Mouse (Mus musculus) embryonic facial prominence, embryonic 11.5 days (tissue): ENCODE data around the gene Brap. TPM values are rescaled to one million over a fixed set of nuclear protein-coding genes. Genes with fewer than 3 reads are reported as not detected.
"Not testable (repeated sequence)": the region's sequence is repeated elsewhere in the genome, so short reads cannot be mapped to it uniquely, and the experiment has no call there.

Experiments
- ATAC-seq: fragments of 200-750 bp; cut with Nextera tagmentation; replicated peaks from 2 replicates; pipeline ENCODE4 v1.8.0; 2017; ENCODE audit warnings: low read depth; ENCODE audit not compliant: insufficient number of reproducible peaks, low FRiP score, low TSS enrichment
- DNase-seq: peaks from one replicate; pipeline ENCODE4 v3.0.0-alpha.2; 2015; ENCODE audit warnings: low spot score
- H3K27ac ChIP-seq: fragments of 300-500 bp; sonication (generic); replicated peaks from 2 replicates; pipeline ENCODE4 v1.5.1; 2014; ENCODE audit warnings: mild to moderate bottlenecking, low read depth, low read length, control low read depth
- H3K27me3 ChIP-seq: fragments of 300-500 bp; sonication (generic); 2 replicates; pipeline ENCODE4 v1.6.1; 2014; ENCODE audit warnings: mild to moderate bottlenecking, low read length, moderate library complexity, mixed read lengths; ENCODE audit not compliant: control insufficient read depth, insufficient read depth
- H3K36me3 ChIP-seq: fragments of 300-500 bp; sonication (generic); replicated peaks from 2 replicates; pipeline ENCODE4 v1.6.1; 2014; ENCODE audit warnings: low read depth, mild to moderate bottlenecking, low read length, moderate library complexity, mixed read lengths; ENCODE audit not compliant: control insufficient read depth, insufficient read depth
- H3K4me1 ChIP-seq: fragments of 300-500 bp; sonication (generic); 2 replicates; pipeline ENCODE4 v1.6.1; 2014; ENCODE audit warnings: low read length, mixed read lengths; ENCODE audit not compliant: control insufficient read depth, insufficient read depth
- H3K4me2 ChIP-seq: fragments of 300-500 bp; sonication (generic); 2 replicates; pipeline ENCODE4 v1.6.1; 2014; ENCODE audit warnings: low read depth, mild to moderate bottlenecking, control low read depth, low read length, moderate library complexity
- H3K4me3 ChIP-seq: fragments of 300-500 bp; sonication (generic); 2 replicates; pipeline ENCODE4 v1.5.1; 2014; ENCODE audit warnings: low read depth, low read length, control low read depth
- H3K9ac ChIP-seq: fragments of 300-500 bp; sonication (generic); replicated peaks from 2 replicates; pipeline ENCODE4 v1.6.1; 2014; ENCODE audit warnings: mild to moderate bottlenecking, control low read depth, low read length
- H3K9me3 ChIP-seq: fragments of 300-500 bp; sonication (generic); replicated peaks from 2 replicates; pipeline ENCODE4 v1.6.1; 2016; ENCODE audit warnings: mild to moderate bottlenecking, low read length, inconsistent platforms, mixed read lengths; ENCODE audit not compliant: control insufficient read depth
- WGBS: fragments of 180-500 bp; shearing (Covaris S2); extraction: QIAGEN DNeasy Blood & Tissue Kit; methylation state at CpG from one replicate; pipeline ENCODE4 v1.1.7; 2014; 5-methylcytosine and 5-hydroxymethylcytosine counted together
- polyA plus RNA-seq: library from polyadenylated mRNA; unstranded; fragments of >200 nt; fragmentation: Nextera tagmentation; extraction: Ambion mirVana; gene quantifications from 2 replicates; pipeline ENCODE4 v1.2.1, GENCODE M21; 2014

Gene Brap
- polyA plus RNA-seq, 1 experiment from 2014 or later = 38.7 TPM

DNA sequence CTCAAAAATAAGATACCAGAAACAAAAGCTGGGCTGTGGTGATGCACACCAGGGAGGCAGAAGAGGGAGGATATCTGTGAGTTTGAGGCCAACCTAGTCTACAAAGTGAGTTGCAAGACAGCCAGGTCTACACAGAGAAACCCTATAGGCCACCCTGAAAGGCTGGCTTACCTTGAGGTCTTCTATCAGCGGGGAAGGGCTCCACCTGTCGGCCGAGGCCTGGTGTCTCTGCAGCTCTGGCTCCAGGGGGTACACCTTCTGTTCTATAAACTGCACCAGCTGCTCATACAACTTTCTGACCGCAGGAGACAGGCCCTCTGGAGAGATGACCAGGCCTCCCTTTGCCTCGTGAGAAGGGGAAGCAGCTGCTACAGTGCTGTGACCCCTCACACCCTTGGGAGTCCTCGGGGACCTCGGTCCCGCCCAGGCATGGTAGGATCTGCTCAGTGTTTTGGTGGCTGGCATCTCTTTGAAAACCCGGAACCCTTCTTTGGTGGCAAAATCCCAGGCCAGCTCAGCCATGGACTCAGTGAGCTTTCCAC, 29.2 kb upstream of the Brap start:
- not testable (repeated sequence) for H3K36me3 ChIP-seq, H3K27me3 ChIP-seq, H3K4me3 ChIP-seq, H3K9me3 ChIP-seq, H3K9ac ChIP-seq, H3K27ac ChIP-seq, DNase-seq, ATAC-seq, H3K4me2 ChIP-seq, H3K4me1 ChIP-seq
- WGBS = 67% methylated on average over 8 of the region's 9 CpGs

DNA sequence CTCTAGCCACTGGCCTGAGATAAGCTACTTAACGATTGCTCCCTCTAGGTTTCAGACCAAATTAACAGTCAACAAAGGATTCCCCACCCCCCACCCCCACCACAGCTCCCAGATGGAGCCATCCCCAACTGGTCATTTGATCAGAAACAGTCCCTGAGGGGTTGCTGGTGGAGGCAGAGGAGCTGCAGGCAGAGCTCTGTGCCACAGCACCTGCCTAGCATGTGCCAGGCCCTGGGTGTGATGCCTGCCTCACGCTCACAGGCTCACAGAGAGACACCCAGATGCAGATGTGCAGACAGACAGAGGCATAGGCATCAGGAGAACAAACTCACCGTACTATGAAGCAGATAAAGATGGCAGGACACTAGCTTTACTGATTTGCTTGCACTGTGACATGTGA, 27.6 kb upstream of the Brap start:
- Histone ChIP-seq H3K4me2 (no peak overlapping the region), H3K4me3 (no peak overlapping the region), H3K27me3 (no peaks in the 10 kb centered on the region), H3K36me3 (no peaks in the 10 kb centered on the region), H3K27ac (no peak overlapping the region), H3K9ac (no peak overlapping the region), H3K9me3 (no peaks in the 10 kb centered on the region), H3K4me1 (no peaks in the 10 kb centered on the region)
- ATAC-seq = no peak
- WGBS = 44% methylated on average over 3 of the region's 3 CpGs
- DNase-seq = no peak

DNA sequence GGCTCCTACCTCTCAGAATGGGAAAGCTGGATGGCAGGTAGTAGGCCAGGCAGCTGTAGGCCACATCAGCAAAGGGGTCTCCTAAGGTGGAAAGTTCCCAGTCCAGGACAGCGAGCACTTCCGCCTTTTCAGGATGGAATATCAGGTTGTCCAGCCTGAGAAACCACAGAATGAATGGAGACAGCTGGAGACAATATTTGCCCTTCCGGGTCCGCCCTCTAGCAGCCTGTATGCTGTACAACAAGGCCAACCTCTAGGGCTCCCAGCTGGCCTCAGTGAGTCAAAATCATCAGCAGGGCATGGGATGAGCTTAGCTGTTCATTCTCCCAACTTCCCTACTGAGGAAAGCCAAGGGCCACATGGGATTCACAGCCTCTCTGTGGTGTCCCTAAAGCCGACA, 25.7 kb upstream of the Brap start:
- ATAC-seq (no peak), DNase-seq (no peak)
- Histone ChIP-seq H3K4me2 (no peak overlapping the region), H3K27me3 (no peaks in the 10 kb centered on the region), H3K27ac (no peak overlapping the region), H3K9me3 (no peaks in the 10 kb centered on the region), H3K4me1 (no peaks in the 10 kb centered on the region), H3K36me3 (no peaks in the 10 kb centered on the region), H3K4me3 (no peak overlapping the region), H3K9ac (no peak overlapping the region)
- WGBS = 91% methylated on average over 5 of the region's 5 CpGs

DNA sequence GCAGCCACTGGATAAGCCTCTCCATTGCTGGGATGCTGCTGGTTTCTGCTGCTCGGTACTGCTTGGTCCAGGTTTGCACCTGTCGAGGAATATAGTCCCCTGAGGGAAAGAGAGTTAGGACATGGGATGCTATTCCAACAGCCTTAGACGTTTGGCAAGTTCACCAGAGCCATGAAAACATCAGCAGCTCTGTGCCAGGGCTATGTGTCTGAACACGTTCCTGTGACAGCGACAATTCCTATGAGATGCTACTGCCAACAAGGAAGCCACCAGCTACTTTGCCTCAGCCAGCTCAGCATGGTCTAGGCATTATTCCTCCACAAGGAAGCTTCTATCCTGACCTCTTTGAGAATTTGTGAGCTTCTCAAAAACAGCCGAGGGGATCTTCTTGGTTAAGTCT, 23.1 kb upstream of the Brap start:
- DNase-seq (no peak), ATAC-seq (no peak)
- H3K9ac ChIP-seq = no peak overlapping the region
- no peaks in the 10 kb centered on the region for H3K36me3 ChIP-seq
- H3K27me3 ChIP-seq = no peaks in the 10 kb centered on the region
- H3K9me3 ChIP-seq = no peaks in the 10 kb centered on the region
- no peak overlapping the region for H3K4me2 ChIP-seq
- H3K4me3 ChIP-seq = no peak overlapping the region
- H3K4me1 ChIP-seq = no peaks in the 10 kb centered on the region
- WGBS = 80% methylated on average over 6 of the region's 6 CpGs
- H3K27ac ChIP-seq = no peak overlapping the region

DNA sequence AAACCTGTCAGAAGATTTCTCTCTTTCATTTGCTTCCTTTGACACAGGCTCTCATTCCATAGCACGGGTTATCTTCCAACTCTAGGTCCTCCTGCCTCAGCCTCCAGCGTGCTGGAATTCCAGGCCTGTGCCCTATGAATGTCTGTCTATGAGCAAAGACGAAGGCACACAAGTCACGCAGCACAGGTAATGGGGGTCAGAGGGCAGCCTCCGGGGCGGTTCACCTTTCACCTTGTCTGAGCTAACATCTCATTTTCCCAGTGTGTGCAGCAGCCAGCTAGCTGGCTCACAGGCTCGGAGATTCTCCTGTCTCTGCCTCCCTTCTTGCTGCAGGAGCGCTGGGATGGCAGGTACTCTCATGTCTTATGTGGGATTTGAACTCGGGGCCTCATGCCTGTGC, 20.8 kb upstream of the Brap start:
- no peak overlapping the region for H3K9ac ChIP-seq
- H3K27me3 ChIP-seq = no peaks in the 10 kb centered on the region
- no peak overlapping the region for H3K4me2 ChIP-seq
- no peaks in the 10 kb centered on the region for H3K9me3 ChIP-seq
- H3K4me1 ChIP-seq = no peaks in the 10 kb centered on the region
- H3K36me3 ChIP-seq = no peaks in the 10 kb centered on the region
- H3K27ac ChIP-seq = no peak overlapping the region
- WGBS = 86% methylated on average over 9 of the region's 9 CpGs
- ATAC-seq (no peak), DNase-seq (no peak)
- H3K4me3 ChIP-seq = no peak overlapping the region

DNA sequence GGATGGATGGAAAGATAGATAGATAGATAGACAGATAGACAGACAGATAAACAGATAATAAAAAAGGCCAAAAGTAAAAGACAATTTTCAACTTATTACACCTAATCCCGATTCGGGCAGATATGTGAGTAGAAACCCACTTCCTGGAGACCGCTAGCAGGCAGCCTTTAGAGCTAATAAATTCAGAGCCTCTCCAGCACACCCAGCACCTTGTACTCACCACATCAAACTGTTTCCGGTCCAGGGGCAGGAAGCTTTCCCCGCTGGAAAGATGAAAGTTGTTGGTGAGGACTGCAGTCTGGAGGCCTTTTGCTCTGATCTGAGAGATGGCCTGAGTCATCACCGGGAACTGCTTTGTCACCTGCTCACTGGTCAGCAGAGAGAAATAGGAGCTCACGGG, 11.2 kb upstream of the Brap start:
- Histone ChIP-seq H3K4me2 (no peak overlapping the region), H3K9me3 (no peaks in the 10 kb centered on the region), H3K9ac (no peak overlapping the region), H3K27me3 (no peaks in the 10 kb centered on the region), H3K4me1 (no peaks in the 10 kb centered on the region), H3K4me3 (no peak overlapping the region), H3K27ac (no peak overlapping the region), H3K36me3 (no peaks in the 10 kb centered on the region)
- DNase-seq (no peak), ATAC-seq (no peak)
- WGBS = 85% methylated on average over 7 of the region's 7 CpGs

DNA sequence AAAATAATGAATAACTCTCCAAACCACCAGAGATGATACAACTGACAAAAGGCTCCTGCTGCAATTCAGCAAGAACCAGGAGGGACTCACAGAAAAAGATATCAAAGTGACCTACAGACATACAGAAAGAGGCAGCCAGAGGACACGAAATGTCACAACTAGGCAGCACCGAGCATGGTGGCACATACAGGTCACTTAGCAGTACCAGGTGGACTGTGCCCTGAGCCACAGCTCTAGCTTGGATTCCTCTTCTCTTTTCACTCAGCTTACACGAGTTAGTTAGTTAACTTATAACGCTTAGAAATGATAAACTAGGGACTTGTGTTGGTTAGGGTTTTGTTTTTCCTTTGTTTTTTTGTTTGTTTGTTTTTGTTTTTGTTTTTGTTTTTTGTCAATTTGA, 5.8 kb upstream of the Brap start:
- H3K4me1 ChIP-seq = no peaks in the 10 kb centered on the region
- no peak for DNase-seq
- no peaks in the 10 kb centered on the region for H3K9me3 ChIP-seq
- H3K27me3 ChIP-seq = no peaks in the 10 kb centered on the region
- 78% methylated on average over 4 of the region's 4 CpGs for WGBS
- H3K27ac ChIP-seq = no peak overlapping the region
- H3K9ac ChIP-seq = no peak overlapping the region
- no peak for ATAC-seq
- no peak overlapping the region for H3K4me3 ChIP-seq
- H3K4me2 ChIP-seq = no peak overlapping the region
- no peaks in the 10 kb centered on the region for H3K36me3 ChIP-seq

DNA sequence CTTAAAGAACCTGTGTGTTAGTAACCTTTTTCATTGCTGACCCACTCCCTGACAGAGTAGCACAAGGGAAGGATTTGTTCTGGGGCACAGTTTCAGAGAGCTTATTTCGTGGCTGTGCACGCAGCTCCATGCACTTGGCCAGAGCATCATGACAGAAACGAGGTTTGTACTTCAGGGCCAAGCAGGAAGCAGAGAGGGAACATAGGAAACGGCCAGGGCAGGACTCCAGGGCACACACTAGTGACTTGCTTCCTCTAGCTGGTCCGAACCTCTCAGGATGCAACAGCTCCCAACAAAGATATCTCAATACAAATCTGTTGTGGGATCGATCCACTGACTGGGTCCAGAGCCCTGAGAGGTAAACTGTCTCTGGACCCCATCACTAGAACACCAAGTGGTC, 3.5 kb upstream of the Brap start:
- not testable (repeated sequence) for H3K27me3 ChIP-seq, H3K4me1 ChIP-seq, ATAC-seq, H3K4me2 ChIP-seq, H3K36me3 ChIP-seq, H3K9ac ChIP-seq, H3K9me3 ChIP-seq, H3K4me3 ChIP-seq, DNase-seq, H3K27ac ChIP-seq
- WGBS = 70% methylated on average over 6 of the region's 6 CpGs
